Mouse (Mus musculus): ENCODE data around the gene Gclc. TPM values are rescaled to one million over a fixed set of nuclear protein-coding genes. Genes with fewer than 3 reads are reported as not detected.

The Gclc gene
- total and polyA plus RNA-seq, 3 experiments, result 20.4 to 84.8 (median 35.7) TPM

GRCm38 (mm10) chr9:77781453-77782163 is 27.3 kb downstream of the Gclc start:
- DNase-seq (ENCODE audit: extremely low read depth), result peak; percentile 23
- Histone ChIP-seq H3K4me1 (ENCODE audit: control insufficient read depth in 1 of 2, insufficient read depth in 2 of 2) (peaks cover 4 to 19% of the 10 kb centered on the region in 2 experiments; a peak in 3 of 4 replicates), H3K27me3 (replicated peaks) (no peaks in the 10 kb centered on the region), H3K4me2 (ENCODE audit: insufficient read depth, low read depth, poor library complexity, severe bottlenecking) (no peak overlapping the region), H3K9me3 (replicated peaks; ENCODE audit: low read length) (no peaks in the 10 kb centered on the region), H3K27ac (ENCODE audit: insufficient read depth, low read depth) (no peak overlapping the region), H3K4me3 (replicated peaks in 1 of 3; ENCODE audit: low read depth in 2 of 3, low read length in 2 of 3, poor library complexity in 1 of 3) (no peak overlapping the region), H3K9ac (ENCODE audit: insufficient read depth, low read depth) (no peak overlapping the region), H3K36me3 (replicated peaks in 1 of 2; ENCODE audit: control insufficient read depth in 1 of 2, insufficient read depth in 1 of 2, low read length in 1 of 2) (peaks cover 63 to 98% of the 10 kb centered on the region in 2 experiments), H3K79me2 (replicated peaks; ENCODE audit: control insufficient read depth, extremely low read depth, insufficient read depth, poor library complexity, severe bottlenecking) (no peaks in the 10 kb centered on the region)
- TF ChIP-seq ZC3H11A (IDR thresholded peaks at IDR 0.05; ENCODE audit: low read depth, low read length), result 0 out of 2 replicates have a peak, but pooled peaks have one; percentile 23
- TF ChIP-seq TCF12 (IDR thresholded peaks at IDR 0.05; ENCODE audit: low read depth, low read length), result no peak
- TF ChIP-seq HCFC1 (IDR thresholded peaks at IDR 0.05; ENCODE audit: low read depth, low read length), result no peak
- peak in 1 of 2 experiments; percentile 79; a peak in 2 of 4 replicates for TF ChIP-seq CTCF (conservative IDR thresholded peaks at IDR 0.05 in 1 of 2, IDR thresholded peaks at IDR 0.05 in 1 of 2; ENCODE audit: low read depth in 2 of 2, low read length in 2 of 2)
- TF ChIP-seq POLR2A (IDR thresholded peaks at IDR 0.05; ENCODE audit: low read depth, low read length), result no peak
- TF ChIP-seq SMC3 (IDR thresholded peaks at IDR 0.05; ENCODE audit: low read depth, low read length), result peak; percentile 68
- TF ChIP-seq MAZ (IDR thresholded peaks at IDR 0.05; ENCODE audit: low read depth, low read length), result no peak
- no peak for TF ChIP-seq MYC (IDR thresholded peaks at IDR 0.05; ENCODE audit: low read depth, low read length)
- TF ChIP-seq RAD21 (IDR thresholded peaks at IDR 0.05; ENCODE audit: low read depth, low read length), result peak; percentile 88
- in situ Hi-C loops (cut with MboI; ENCODE audit: low pct_ligation_motif_present, low pct_unique_long_range_greater_than_20kb, low sequenced_read_pairs) (loop anchor here (25.0 kb wide), 1 partner anchor 369 kb away; no protein-coding TSS in a partner anchor), dilution Hi-C loops (cut with MboI; ENCODE audit: extremely low pct_ligation_motif_present, extremely low pct_unique_long_range_greater_than_20kb, low sequenced_read_pairs) (no loop called here)

GRCm38 (mm10) chr9:77782201-77782600 is 27.9 kb downstream of the Gclc start:
- Histone ChIP-seq H3K4me3 (replicated peaks in 1 of 3; ENCODE audit: low read depth in 2 of 3, low read length in 2 of 3, poor library complexity in 1 of 3) (no peak overlapping the region), H3K4me2 (ENCODE audit: insufficient read depth, low read depth, poor library complexity, severe bottlenecking) (no peak overlapping the region), H3K27ac (ENCODE audit: insufficient read depth, low read depth) (no peak overlapping the region), H3K9ac (ENCODE audit: insufficient read depth, low read depth) (no peak overlapping the region), H3K4me1 (ENCODE audit: control insufficient read depth in 1 of 2, insufficient read depth in 2 of 2) (peaks cover 4 to 19% of the 10 kb centered on the region in 2 experiments; a peak in 3 of 4 replicates), H3K9me3 (replicated peaks; ENCODE audit: low read length) (no peaks in the 10 kb centered on the region), H3K27me3 (replicated peaks) (no peaks in the 10 kb centered on the region), H3K36me3 (replicated peaks in 1 of 2; ENCODE audit: control insufficient read depth in 1 of 2, insufficient read depth in 1 of 2, low read length in 1 of 2) (peaks cover 62 to 98% of the 10 kb centered on the region in 2 experiments), H3K79me2 (replicated peaks; ENCODE audit: control insufficient read depth, extremely low read depth, insufficient read depth, poor library complexity, severe bottlenecking) (no peaks in the 10 kb centered on the region)
- in situ Hi-C loops (cut with MboI; ENCODE audit: low pct_ligation_motif_present, low pct_unique_long_range_greater_than_20kb, low sequenced_read_pairs) (loop anchor here (25.0 kb wide), 1 partner anchor 370 kb away; no protein-coding TSS in a partner anchor), dilution Hi-C loops (cut with MboI; ENCODE audit: extremely low pct_ligation_motif_present, extremely low pct_unique_long_range_greater_than_20kb, low sequenced_read_pairs) (no loop called here)
- TF ChIP-seq MAFK (IDR thresholded peaks at IDR 0.05; ENCODE audit: insufficient replicate concordance, low read length), result no peak
- no peak for TF ChIP-seq MAZ (IDR thresholded peaks at IDR 0.05; ENCODE audit: low read depth, low read length)
- TF ChIP-seq RCOR1 (conservative IDR thresholded peaks at IDR 0.05; ENCODE audit: low read depth, low read length), result no peak
- TF ChIP-seq ELF1 (IDR thresholded peaks at IDR 0.05; ENCODE audit: low read depth, low read length), result no peak
- no peak for TF ChIP-seq CHD2 (IDR thresholded peaks at IDR 0.05; ENCODE audit: low read length)
- TF ChIP-seq ZNF384 (IDR thresholded peaks at IDR 0.05; ENCODE audit: low read depth, low read length), result no peak
- TF ChIP-seq RAD21 (IDR thresholded peaks at IDR 0.05; ENCODE audit: low read depth, low read length), result no peak
- TF ChIP-seq E2F4 (IDR thresholded peaks at IDR 0.05; ENCODE audit: insufficient replicate concordance, low read depth, low read length), result no peak
- no peak for TF ChIP-seq JUN (IDR thresholded peaks at IDR 0.05; ENCODE audit: insufficient read depth, low read depth, low read length)
- no peak for TF ChIP-seq SIN3A (IDR thresholded peaks at IDR 0.05; ENCODE audit: low read length)
- no peak for TF ChIP-seq PAX5 (IDR thresholded peaks at IDR 0.05; ENCODE audit: low read length)
- no peak for TF ChIP-seq MXI1 (IDR thresholded peaks at IDR 0.05; ENCODE audit: low read depth, low read length)
- no peak for TF ChIP-seq ZMIZ1 (IDR thresholded peaks at IDR 0.05; ENCODE audit: low read depth, low read length)
- TF ChIP-seq UBTF (IDR thresholded peaks at IDR 0.05; ENCODE audit: low read depth, low read length), result no peak
- no peak for TF ChIP-seq GABPA (IDR thresholded peaks at IDR 0.05; ENCODE audit: insufficient replicate concordance, low read depth, low read length)
- TF ChIP-seq ZKSCAN1 (IDR thresholded peaks at IDR 0.05; ENCODE audit: borderline replicate concordance, low read depth, low read length), result no peak
- no peak for TF ChIP-seq TCF12 (IDR thresholded peaks at IDR 0.05; ENCODE audit: low read depth, low read length)
- no peak for TF ChIP-seq MAX (IDR thresholded peaks at IDR 0.05; ENCODE audit: low read length)
- no peak for DNase-seq (ENCODE audit: extremely low read depth)
